Mouse (Mus musculus): ENCODE data around the gene Caln1. TPM values are rescaled to one million over a fixed set of nuclear protein-coding genes. Genes with fewer than 3 reads are reported as not detected.

Caln1 gene
- polyA plus RNA-seq (2012; rRNA removed) (not detected in 2 replicates), polyA plus RNA-seq (2014; fragmentation: Nextera tagmentation; extraction: Ambion mirVana) (not detected in 2 replicates)

DNA sequence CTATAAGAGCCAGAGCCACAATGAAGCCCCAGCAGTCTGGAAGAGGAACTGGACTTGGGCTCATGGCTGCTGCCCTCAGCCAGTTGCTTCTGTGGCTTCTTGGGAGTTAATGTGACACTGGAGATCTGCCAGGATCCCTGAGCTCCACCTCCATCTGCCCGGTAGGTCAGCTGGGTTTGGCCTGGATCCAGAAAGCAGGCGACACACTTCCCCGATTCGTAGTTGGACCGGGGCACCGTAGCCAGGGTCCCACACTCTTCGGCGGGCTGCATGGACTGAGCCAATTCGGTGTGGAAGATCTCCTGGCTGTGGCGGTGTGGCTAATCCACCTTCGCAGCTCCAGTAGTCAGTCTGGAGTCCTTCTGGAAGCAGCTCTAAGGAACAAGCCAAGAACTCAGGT lies at the start of gene Caln1:
Caln1 (plus strand) TSS at position 219 of the 400 bp plus-strand sequence.
- no peak within 1 kb of the TSS for H3K4me2 ChIP-seq (ENCODE audit: low read depth)
- no peaks in the 10 kb centered on the region for H3K36me3 ChIP-seq (replicated peaks; ENCODE audit: control insufficient read depth, insufficient read depth, low read depth)
- TF ChIP-seq EP300 (IDR thresholded peaks at IDR 0.05; ENCODE audit: low read depth) (no peak), CTCF (IDR thresholded peaks at IDR 0.05; ENCODE audit: low read depth) (no peak)
- no peak for DNase-seq (ENCODE audit: low read depth in 3 of 3, low spot score in 3 of 3)
- H3K9ac ChIP-seq (replicated peaks), result no peak within 1 kb of the TSS
- no peaks in the 10 kb centered on the region for H3K27me3 ChIP-seq (ENCODE audit: control insufficient read depth, insufficient read depth, low read length)
- WGBS (ENCODE audit: insufficient replicate concordance), result 72% methylated on average over 11 of the region's 11 CpGs
- no peaks in the 10 kb centered on the region for H3K4me1 ChIP-seq (replicated peaks; ENCODE audit: control insufficient read depth in 2 of 2, insufficient read depth in 2 of 2, low read length in 1 of 2)
- H3K9me3 ChIP-seq (ENCODE audit: control insufficient read depth, low read length), result no peaks in the 10 kb centered on the region
- H3K4me3 ChIP-seq (ENCODE audit: insufficient read depth in 1 of 2, low read depth in 2 of 2, low read length in 2 of 2), result no peak within 1 kb of the TSS
- no peak for ATAC-seq (ENCODE audit: insufficient read depth)
- H3K27ac ChIP-seq, result no peak within 1 kb of the TSS

DNA sequence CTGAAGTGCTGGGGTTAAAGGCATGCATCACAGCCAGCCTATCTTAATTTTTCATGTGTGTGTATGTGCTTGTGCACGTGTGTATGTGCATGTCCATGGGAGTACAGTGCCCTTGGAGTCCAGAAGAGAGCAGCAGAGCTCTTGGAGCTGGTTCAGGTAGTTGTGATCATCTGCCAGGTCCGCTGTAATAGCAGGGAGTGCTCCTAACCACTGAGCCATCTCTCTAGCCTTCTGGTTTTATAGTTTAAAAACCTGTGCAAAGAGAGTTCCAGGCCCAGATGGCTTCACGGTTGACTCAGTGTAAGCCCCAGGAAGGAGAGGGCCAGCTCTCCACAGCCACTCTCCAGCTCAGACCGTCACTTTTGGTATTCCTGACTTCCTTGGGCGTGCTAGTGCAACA lies 49.5 kb upstream of the Caln1 start:
- H3K9me3 ChIP-seq (ENCODE audit: control insufficient read depth, low read length), result no peaks in the 10 kb centered on the region
- WGBS (ENCODE audit: insufficient replicate concordance), result 71% methylated on average over 5 of the region's 5 CpGs
- no peak for ATAC-seq (ENCODE audit: insufficient read depth)
- no peak overlapping the region for H3K4me3 ChIP-seq (ENCODE audit: insufficient read depth in 1 of 2, low read depth in 2 of 2, low read length in 2 of 2)
- H3K4me1 ChIP-seq (replicated peaks; ENCODE audit: control insufficient read depth in 2 of 2, insufficient read depth in 2 of 2, low read length in 1 of 2), result no peaks in the 10 kb centered on the region
- H3K9ac ChIP-seq (replicated peaks), result no peak overlapping the region
- TF ChIP-seq EP300 (IDR thresholded peaks at IDR 0.05; ENCODE audit: low read depth), result no peak
- TF ChIP-seq CTCF (IDR thresholded peaks at IDR 0.05; ENCODE audit: low read depth), result 0 out of 2 replicates have a peak, but pooled peaks have one; percentile 14
- H3K27ac ChIP-seq, result no peak overlapping the region
- DNase-seq (ENCODE audit: low read depth in 3 of 3, low spot score in 3 of 3), result no peak
- no peak overlapping the region for H3K4me2 ChIP-seq (ENCODE audit: low read depth)
- H3K27me3 ChIP-seq (ENCODE audit: control insufficient read depth, insufficient read depth, low read length), result no peaks in the 10 kb centered on the region
- peaks cover 4% of the 10 kb centered on the region; the same call in 1 of the 2 replicates for H3K36me3 ChIP-seq (replicated peaks; ENCODE audit: control insufficient read depth, insufficient read depth, low read depth)

DNA sequence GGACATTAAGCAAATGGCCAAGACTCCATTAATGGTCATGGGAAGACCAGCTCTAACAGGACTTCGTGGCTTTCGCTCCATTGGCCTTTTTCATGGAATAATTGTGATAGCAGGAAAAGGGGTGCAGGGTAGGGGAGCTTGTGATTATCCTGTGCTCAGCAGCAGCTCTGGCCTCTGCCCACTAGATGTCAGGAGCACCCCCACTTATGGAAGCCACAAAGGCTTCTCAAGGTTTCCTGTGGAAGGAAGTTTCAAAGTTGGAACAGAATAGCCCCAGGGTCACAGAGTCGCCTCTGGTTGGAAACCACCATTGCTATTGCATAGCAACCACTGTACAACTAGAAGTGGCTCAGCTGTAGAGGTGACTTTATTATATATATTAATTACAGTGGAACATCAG lies 48.8 kb upstream of the Caln1 start:
- no peaks in the 10 kb centered on the region for H3K27me3 ChIP-seq (ENCODE audit: control insufficient read depth, insufficient read depth, low read length)
- no peak overlapping the region for H3K4me2 ChIP-seq (ENCODE audit: low read depth)
- H3K9me3 ChIP-seq (ENCODE audit: control insufficient read depth, low read length), result no peaks in the 10 kb centered on the region
- DNase-seq (ENCODE audit: low read depth in 3 of 3, low spot score in 3 of 3) (no peak), ATAC-seq (ENCODE audit: insufficient read depth) (no peak)
- H3K27ac ChIP-seq, result no peak overlapping the region
- no peak overlapping the region for H3K4me3 ChIP-seq (ENCODE audit: insufficient read depth in 1 of 2, low read depth in 2 of 2, low read length in 2 of 2)
- 62% methylated on average over 3 of the region's 3 CpGs for WGBS (ENCODE audit: insufficient replicate concordance)
- TF ChIP-seq CTCF (IDR thresholded peaks at IDR 0.05; ENCODE audit: low read depth), result peak; percentile 38
- no peak for TF ChIP-seq EP300 (IDR thresholded peaks at IDR 0.05; ENCODE audit: low read depth)
- H3K9ac ChIP-seq (replicated peaks), result no peak overlapping the region
- H3K4me1 ChIP-seq (replicated peaks; ENCODE audit: control insufficient read depth in 2 of 2, insufficient read depth in 2 of 2, low read length in 1 of 2), result no peaks in the 10 kb centered on the region
- peaks cover under 1% of the 10 kb centered on the region; the same call in 1 of the 2 replicates for H3K36me3 ChIP-seq (replicated peaks; ENCODE audit: control insufficient read depth, insufficient read depth, low read depth)

DNA sequence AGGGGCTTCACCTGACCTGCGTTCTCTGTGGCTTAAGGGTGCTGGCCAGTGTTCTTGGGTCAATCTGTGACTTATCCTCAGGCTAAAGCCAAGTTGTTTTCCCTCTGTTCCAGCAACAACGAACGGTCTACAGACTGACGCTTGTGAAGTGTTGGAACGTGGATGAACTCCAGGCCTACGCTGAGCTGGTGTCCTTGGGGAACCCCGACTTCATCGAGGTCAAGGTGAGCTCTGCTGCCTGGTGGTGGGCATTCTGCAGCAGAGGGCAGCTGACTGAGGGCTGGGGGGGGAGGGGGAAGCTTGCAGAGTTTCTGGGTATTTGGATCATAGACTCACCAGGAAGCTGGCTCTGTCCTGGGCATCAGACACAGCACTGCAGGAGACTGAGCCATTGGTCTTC lies 43.8 kb upstream of the Caln1 start:
- TF ChIP-seq CTCF (IDR thresholded peaks at IDR 0.05; ENCODE audit: low read depth), result no peak
- TF ChIP-seq EP300 (IDR thresholded peaks at IDR 0.05; ENCODE audit: low read depth), result no peak
- H3K27ac ChIP-seq, result no peak overlapping the region
- whole genome bisulfite sequencing (ENCODE audit: insufficient replicate concordance), result 78% methylated on average over 8 of the region's 8 CpGs
- no peak overlapping the region for H3K4me2 ChIP-seq (ENCODE audit: low read depth)
- H3K27me3 ChIP-seq (ENCODE audit: control insufficient read depth, insufficient read depth, low read length), result no peaks in the 10 kb centered on the region
- ATAC-seq (ENCODE audit: insufficient read depth) (no peak), DNase-seq (ENCODE audit: low read depth in 3 of 3, low spot score in 3 of 3) (no peak)
- H3K36me3 ChIP-seq (replicated peaks; ENCODE audit: control insufficient read depth, insufficient read depth, low read depth), result peaks cover 5% of the 10 kb centered on the region
- no peak overlapping the region for H3K4me3 ChIP-seq (ENCODE audit: insufficient read depth in 1 of 2, low read depth in 2 of 2, low read length in 2 of 2)
- H3K4me1 ChIP-seq (replicated peaks; ENCODE audit: control insufficient read depth in 2 of 2, insufficient read depth in 2 of 2, low read length in 1 of 2), result no peaks in the 10 kb centered on the region
- no peaks in the 10 kb centered on the region for H3K9me3 ChIP-seq (ENCODE audit: control insufficient read depth, low read length)
- H3K9ac ChIP-seq (replicated peaks), result no peak overlapping the region

DNA sequence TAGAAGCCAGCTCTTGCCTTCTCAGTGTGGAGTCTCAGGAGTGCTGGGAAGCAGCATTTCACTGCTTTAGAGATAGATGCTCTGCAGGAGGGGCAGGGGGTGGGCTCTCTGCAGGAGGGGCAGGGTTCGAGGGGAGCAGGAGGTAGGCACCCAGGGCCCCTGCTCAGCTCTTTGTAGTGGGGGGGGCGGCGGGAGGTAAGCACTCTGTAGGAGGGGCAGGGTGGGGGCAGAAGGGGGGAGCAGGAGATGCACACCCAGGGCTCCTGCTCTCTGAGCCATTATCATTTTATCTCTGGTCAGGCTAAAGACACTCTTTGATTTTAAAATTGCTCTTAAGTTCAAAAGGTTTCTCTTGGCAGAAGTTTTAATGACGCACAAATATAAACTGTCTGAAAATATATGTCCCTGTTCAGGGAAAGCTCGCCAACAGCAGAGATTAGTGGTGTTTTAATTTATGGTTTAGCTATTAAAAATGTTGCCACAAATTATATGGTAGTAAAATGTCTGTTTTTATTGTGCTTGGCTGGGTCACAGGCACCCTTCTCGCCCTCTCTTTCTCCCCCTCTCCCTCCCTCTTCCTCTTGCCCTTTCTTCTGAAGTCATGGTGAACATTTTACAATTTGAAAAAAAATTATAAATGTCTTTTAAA lies 41.5 kb upstream of the Caln1 start:
- TF ChIP-seq CTCF (IDR thresholded peaks at IDR 0.05; ENCODE audit: low read depth) (no peak), EP300 (IDR thresholded peaks at IDR 0.05; ENCODE audit: low read depth) (no peak)
- no peaks in the 10 kb centered on the region for H3K9me3 ChIP-seq (ENCODE audit: control insufficient read depth, low read length)
- no peak overlapping the region for H3K4me3 ChIP-seq (ENCODE audit: insufficient read depth in 1 of 2, low read depth in 2 of 2, low read length in 2 of 2)
- H3K27ac ChIP-seq, result no peak overlapping the region
- H3K36me3 ChIP-seq (replicated peaks; ENCODE audit: control insufficient read depth, insufficient read depth, low read depth), result peaks cover 5% of the 10 kb centered on the region
- DNase-seq (ENCODE audit: low read depth in 3 of 3, low spot score in 3 of 3) (no peak), ATAC-seq (ENCODE audit: insufficient read depth) (no peak)
- WGBS (ENCODE audit: insufficient replicate concordance), result 62% methylated on average over 6 of the region's 6 CpGs
- H3K4me2 ChIP-seq (ENCODE audit: low read depth), result no peak overlapping the region
- H3K9ac ChIP-seq (replicated peaks), result no peak overlapping the region
- no peaks in the 10 kb centered on the region for H3K4me1 ChIP-seq (replicated peaks; ENCODE audit: control insufficient read depth in 2 of 2, insufficient read depth in 2 of 2, low read length in 1 of 2)
- no peaks in the 10 kb centered on the region for H3K27me3 ChIP-seq (ENCODE audit: control insufficient read depth, insufficient read depth, low read length)

Measured in liver, embryonic 14.5 days (tissue).